Mouse (Mus musculus): Measurements from ENCODE around the gene Rsrc1. TPM values are rescaled to one million over a fixed set of nuclear protein-coding genes. Genes with fewer than 3 reads are reported as not detected.
"Not testable (repeated sequence)": the region's sequence is repeated elsewhere in the genome, so short reads cannot be mapped to it uniquely, and the experiment has no call there.

Rsrc1 gene
- total RNA-seq, 2 experiments from 2014 or later, result 41.4 to 53.2 TPM

DNA sequence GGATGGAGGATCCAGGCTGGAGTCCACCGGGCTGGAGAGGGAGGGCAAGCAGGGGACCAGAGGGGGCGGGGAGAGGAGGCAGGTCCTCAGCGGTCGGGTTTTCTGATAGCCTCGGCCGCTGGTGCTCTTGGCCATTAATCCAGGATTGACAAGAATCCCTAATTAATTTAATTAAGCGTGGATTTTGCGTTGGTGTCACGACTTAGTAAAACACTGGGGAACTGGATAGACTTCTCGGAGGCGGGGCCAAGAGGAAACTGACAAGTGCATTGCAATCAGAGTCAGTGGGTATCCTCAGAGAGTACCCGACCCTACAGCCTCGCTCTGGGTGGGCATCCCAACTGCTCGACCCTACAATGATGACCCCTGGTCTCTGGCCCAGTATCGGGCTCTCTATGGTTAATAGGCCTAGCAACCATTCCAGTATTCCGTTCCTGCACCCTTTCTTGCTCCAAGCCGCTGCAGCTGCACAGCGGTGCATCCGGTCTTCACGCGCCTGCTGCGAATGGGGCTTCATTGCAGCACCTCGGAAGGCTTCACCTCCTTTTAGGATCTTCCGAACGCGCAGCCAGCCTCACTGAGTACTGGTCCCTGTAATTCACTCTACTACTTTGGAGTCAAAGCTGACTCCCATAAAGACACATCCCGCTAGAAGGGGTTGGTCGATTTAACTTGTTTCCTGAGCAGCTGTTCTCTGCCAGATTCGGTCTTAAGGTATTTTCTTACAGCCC is 1.2 kb downstream of the Rsrc1 start:
- ATAC-seq (replicated peaks; ENCODE audit: poor library complexity, severe bottlenecking), result no peak

DNA sequence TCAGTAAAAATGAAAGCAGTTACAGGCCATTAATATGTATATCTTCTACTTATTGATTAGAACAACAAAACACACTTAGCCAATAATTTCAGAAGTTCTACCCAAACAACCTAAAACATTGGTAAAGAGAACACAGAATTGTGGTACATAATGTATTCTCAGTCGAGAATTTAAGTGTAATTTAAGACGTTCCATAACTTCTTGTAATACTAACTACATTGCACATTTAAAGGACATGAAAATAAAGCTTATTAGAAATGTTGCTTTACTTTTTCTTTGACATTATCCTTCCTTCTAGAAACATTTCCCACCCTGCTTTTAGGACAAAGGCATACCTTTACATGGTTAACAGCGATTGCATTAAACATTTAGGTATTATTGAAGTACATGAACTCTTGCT is 2.3 kb downstream of the Rsrc1 start:
- ATAC-seq (replicated peaks; ENCODE audit: poor library complexity, severe bottlenecking), result no peak

DNA sequence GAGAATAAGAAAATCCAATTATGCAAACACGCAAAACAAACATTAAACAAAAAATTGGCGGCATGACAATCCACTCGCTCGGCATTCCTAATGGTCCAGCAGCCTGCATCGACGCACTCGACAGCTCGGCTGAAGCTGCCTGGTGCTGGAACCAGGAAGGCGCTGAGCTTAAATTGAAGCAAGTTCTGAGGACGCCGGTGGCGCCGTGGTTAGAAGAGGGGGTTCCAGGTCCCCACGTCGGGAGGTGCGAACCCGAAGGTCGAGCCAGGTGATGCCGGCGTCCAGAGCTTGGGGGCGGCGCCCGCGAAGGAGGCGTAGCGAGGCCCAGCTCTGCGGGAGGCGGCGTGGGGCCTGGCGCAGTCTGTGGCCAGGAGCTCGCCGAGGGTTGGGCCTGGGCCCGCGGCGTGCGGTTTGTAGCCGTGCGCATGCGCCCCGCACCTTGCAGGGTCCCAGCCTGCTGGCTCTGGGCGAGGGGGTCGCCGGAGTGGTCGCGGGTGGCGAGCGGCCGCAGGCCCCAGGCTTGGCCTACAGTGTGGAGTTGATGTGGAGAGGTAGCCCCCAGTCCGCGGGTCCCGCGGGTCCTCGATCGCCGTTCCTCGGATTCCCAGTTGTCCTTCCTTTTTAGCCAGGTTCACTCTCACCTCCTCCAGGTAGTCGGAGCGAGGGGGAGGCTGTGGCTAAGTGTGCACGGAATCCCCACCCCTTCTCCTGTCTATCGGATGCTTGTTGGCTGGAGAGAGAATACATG is 4.5 kb downstream of the Rsrc1 start:
- ATAC-seq (replicated peaks; ENCODE audit: poor library complexity, severe bottlenecking), result peak; percentile 81

DNA sequence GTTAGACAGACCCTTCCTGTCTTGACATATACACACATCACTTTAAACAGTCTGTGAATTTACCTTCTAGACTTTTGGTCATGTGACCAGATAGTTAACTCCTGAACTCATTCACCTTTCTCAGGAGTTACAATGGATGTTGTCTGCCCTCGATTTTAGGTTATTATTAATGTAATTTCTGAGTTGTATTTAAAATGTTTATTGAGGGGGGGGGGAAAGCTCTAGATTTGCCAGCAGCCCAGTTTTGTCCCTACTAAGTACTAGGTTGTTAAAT is 5.0 kb downstream of the Rsrc1 start:
- ATAC-seq (replicated peaks; ENCODE audit: poor library complexity, severe bottlenecking), result no peak

DNA sequence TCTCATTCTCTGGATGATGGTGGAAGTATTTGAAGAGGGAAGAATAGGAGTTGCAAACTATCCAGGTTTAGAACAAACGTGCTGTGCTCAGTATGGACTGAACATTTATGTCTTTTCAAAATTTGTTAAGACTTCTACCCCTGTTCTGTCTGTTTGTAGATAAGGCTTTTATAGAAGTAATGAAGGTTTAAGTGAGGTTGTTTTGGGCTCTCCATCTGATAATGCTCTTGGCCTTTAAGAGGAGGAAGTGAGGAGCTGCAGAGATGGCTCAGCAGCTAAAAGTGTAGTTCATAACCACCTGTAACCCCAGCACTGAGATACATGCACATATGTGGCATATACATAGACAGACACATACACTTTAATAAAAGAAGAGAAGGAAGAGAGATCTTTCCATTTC is 15.6 kb downstream of the Rsrc1 start:
- no peak for ATAC-seq (replicated peaks; ENCODE audit: poor library complexity, severe bottlenecking)

DNA sequence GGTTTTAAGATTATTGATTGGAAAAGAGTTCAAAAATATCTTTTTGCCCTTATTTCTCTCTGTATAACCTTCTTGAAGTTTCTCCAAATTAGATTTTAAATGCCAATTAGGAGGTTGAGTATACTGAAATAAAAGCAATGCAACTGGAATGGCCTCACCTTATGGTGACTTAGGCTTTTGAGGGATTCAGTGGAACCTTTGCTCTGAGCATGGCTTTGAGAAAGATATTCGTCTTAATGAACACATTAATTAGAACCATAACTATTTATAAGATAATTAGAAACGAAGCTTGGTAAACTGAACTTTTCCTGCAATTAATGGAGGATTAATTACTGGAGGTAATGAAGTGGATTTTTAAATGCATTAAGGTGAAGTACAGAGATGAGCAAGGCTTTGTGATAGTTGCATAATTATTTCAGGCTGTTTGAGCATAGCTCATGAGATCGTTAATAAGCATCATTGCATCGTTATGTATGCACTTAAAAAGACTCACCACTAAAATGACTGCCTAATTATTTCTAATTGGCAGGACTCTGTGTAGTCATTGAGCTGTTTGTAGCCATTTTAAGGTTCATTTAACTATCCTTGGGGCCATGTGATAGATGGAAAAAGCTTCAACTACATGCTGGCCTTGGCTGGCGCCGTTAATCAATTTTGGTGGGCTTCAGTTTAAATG is 55.3 kb downstream of the Rsrc1 start:
- ATAC-seq (replicated peaks; ENCODE audit: poor library complexity, severe bottlenecking), result no peak

DNA sequence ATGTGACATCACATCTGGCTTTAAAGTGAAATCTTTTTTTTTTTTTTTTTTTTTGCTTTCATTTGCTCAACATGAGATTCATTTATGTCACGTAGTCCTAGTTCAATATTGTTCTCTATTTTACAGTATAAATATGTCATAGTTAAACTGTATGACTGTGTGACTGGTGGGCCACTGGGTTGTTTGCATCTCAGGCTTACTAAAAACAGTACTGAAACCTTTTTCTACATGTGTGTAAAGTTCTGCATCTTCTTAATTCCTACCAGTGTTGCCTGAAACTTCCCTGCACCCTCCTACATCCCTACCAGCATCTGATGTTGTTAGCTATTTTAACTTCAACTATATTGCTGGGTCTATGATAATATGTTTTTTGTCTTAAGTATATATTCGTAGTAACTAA is 78.6 kb downstream of the Rsrc1 start:
- no peak for ATAC-seq (replicated peaks; ENCODE audit: poor library complexity, severe bottlenecking)

DNA sequence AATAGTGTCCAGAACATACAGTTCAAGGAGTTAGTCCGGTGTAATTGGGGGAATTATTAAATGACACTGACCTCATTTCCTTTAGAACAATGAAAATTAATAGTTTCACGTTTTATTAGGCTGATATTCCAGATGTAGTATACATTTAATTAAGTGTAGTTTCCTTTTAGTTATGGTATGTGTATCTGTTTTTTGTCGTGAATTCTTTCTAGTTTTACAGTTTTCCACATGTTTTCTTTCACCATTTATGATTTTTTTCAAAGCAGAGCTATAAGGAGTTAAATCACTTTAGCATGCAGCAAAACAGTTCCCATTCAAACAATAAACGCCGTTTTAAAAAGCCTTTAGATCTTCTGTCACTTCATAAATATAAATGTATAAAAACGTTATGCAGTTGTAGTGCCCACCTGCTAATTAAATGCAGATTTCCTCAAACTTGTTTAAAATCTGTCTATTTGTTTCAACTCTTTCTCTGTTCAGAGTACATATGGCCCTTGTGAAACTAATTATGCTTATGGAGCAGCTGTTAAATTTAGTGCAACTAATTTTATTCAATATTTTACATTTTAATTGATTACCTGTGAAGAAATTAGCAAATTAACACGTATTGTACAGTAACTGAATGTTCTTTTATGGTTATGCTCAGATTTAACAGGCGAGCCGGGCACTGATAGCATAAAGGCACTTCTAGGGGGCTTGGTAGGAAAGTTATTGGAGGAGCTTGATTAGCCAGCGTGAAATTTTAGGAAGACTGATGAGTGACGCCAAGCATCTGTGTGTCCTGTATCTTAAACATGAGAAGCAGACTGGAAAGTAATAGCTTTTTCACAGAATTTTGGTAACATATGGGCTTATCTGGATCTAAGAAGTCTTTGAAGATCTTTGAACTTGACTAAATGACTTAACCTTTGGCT is 89.6 kb downstream of the Rsrc1 start:
- no peak for ATAC-seq (replicated peaks; ENCODE audit: poor library complexity, severe bottlenecking)

DNA sequence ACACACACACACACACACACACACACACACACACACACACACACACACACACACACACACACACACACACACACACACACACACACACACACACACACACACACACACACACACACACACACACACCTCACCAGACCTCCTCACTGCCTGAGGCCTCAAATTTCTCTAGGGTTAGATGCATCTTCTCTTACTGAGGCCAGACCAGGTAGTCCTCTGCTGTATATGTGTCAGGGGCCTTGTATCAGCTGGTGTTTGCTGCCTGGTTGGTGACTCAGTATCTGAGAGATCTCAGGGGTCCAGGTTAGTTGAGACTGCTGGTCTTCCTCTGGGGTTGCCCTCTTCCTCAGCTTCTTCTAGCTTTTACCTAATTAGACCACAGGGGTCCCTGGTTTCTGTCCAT is 92.5 kb downstream of the Rsrc1 start:
- not testable (repeated sequence) for ATAC-seq (replicated peaks; ENCODE audit: poor library complexity, severe bottlenecking)

DNA sequence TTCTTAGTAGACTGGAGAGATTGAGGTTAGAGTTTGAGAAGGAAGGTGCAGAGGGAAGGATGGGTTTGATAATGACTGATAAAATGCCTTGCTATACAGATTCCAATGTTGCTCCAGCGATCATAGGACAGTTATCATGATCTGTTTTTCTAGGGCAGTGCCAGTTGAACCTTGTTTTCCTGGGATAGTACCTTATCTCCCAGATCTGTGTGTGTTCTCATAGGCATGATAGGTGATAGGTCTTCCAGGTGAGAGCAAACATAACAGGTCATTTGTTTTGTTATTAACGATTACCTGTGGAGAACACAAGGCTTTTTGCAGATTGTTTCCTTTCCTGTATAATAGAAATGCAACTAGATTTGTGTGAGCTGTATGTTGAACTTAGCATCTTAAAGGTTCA is 94.3 kb downstream of the Rsrc1 start:
- ATAC-seq (replicated peaks; ENCODE audit: poor library complexity, severe bottlenecking), result no peak

DNA sequence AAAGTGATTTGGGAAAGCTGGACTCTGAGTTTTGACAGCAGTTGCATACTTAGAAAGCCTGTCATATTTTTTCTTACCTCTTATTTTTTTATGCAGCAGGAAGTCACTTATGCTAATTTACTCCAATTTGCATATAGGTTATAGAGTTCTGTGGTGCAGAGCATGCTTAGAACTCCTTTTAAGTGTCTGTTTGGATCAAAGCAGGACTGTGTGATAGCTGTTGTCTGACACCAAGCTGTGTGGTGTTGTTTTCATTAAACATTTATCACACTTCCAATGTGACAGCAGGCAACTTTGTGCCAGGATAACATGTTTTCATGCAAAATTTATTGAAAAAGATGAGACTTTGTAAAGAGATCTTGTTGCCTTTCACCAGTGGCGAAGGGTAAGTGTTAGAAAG is 103.6 kb downstream of the Rsrc1 start:
- ATAC-seq (replicated peaks; ENCODE audit: poor library complexity, severe bottlenecking), result no peak

DNA sequence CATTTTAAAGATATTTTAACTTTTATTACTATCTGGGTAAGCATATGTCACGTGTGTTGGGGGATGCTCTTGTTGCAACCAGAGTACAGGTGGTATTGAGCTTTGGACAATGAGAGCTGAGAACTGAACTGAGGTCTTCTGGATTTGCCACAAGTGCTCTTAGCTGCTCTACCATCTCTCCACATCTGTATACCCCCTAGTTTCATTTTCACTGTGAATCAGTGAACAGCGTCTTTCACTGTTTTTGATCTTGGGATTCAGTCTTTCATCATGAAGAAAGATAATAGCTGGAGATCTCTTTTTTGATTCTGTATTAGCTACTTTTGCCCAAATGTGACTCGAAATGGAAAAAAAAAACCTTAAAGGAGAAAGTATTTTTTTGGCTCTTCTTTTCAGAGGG is 127.2 kb downstream of the Rsrc1 start:
- no peak for ATAC-seq (replicated peaks; ENCODE audit: poor library complexity, severe bottlenecking)

DNA sequence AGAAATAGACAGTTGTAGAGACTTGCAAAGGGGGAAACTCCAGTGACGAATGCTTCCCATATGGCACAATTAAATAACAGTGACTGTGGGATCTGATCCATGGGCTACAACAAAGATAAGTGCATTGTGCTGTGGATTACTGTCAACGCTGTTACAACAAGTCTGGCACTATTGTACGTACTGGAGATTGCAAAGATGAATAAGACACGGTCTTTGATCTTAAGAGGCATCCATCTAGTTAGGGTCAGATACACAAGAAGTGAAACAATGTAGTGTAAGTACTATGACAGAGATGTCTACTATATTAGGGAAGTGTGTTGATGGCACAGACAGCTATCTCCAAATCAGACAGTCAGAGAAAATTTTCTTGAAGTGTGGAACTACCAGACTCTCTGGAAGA is 135.1 kb downstream of the Rsrc1 start:
- no peak for ATAC-seq (replicated peaks; ENCODE audit: poor library complexity, severe bottlenecking)

DNA sequence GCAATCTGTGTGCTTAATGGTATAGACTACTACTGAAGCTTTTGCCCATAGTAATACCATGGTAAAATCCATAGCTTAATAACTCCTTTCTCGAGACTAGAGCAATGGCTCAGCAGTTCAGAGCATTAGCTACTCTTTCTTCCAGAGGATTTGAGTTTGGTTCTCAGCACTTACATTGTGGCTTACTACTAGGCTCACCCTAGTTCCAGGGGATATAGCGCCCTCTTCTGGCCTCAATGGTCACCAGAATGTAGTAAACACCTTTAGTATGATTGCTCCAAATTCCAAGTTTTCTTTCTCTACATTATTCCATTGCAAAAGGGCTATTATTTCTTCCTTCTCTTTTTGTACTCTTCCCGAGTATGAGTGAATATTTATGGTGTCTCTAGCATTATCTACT is 151.3 kb downstream of the Rsrc1 start:
- no peak for ATAC-seq (replicated peaks; ENCODE audit: poor library complexity, severe bottlenecking)

DNA sequence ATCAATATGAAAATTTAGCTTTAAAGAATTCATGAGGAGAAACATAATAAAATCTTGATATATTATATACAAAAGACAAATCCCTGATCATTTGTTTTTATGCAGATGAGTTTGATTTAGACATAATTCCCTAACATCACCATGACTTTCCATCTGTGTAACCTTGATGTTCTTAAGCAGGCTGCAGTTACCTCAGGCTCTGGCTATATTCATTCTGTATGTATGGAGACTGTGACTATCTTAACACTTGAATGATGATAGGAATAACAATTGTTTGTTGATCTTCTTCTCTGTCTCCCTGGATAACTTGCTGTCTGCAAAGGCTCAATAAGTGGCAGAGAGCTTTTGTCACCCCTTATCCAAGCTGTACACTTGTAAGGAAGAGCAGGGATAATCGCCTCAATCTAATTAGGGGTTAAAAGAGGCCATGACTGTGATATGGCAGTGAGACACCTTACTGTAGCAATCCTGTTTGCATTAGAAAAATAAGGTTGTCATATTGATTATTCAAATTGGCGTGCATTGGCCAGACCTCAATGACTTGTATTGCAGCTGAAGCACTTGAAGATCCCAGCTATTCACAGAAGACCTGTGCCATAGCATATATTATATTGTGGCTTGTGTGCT is 154.7 kb downstream of the Rsrc1 start:
- no peak for ATAC-seq (replicated peaks; ENCODE audit: poor library complexity, severe bottlenecking)

DNA sequence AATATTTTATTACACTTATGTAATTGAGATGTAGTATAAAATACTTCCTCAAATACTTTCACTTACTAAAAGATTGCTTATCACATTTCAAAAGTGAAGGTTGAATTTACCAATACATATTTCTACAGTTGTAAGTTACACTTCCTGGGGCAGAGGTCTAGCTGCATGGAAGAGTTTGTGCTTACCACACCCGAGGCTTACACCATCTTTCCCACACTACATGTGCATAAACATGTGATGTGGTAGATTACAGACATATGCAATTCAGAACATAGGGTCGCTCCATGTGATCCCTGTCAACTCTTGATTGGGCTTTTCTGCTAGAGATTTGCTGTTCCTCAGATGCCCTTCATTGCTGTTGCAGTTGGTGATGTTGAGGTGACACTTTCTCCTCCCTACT is 163.8 kb downstream of the Rsrc1 start:
- ATAC-seq (replicated peaks; ENCODE audit: poor library complexity, severe bottlenecking), result peak; percentile 85

DNA sequence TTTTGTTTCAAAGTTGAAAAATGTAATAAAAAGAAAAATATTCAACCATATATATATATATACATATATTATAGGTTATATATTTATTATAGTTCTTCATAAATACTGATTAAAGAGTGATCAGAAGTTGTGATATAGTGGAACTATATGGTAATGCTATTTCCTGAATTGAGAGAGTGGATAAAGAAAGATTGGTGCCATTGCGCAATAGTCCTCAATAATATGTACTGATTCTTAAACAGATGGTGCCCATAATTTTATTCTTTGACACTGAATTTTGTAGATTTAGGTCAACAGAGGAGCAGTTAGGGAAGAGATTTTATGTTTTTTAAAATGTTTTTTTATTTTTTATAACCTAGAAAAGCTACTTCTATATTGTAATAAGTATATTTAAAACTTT is 165.1 kb downstream of the Rsrc1 start:
- ATAC-seq (replicated peaks; ENCODE audit: poor library complexity, severe bottlenecking), result no peak

DNA sequence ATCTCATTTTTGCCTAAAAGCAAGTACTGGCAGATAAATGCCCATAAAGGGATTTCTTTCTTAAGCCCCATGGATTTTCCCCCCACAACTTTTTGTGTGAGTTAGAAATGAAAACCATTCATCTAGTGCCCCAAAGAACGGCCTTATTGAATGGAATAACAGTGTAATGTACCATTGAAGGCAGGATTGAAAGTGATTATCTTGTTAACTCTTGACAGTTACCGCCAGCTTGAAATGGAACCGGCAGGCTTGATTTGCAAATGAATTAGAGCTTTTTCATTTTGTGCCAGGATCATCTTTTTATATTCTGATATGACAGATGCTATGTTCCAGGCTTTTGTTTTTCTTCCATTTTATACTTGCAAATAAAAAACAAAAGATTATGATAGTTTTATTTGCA is 166.1 kb downstream of the Rsrc1 start:
- no peak for ATAC-seq (replicated peaks; ENCODE audit: poor library complexity, severe bottlenecking)

DNA sequence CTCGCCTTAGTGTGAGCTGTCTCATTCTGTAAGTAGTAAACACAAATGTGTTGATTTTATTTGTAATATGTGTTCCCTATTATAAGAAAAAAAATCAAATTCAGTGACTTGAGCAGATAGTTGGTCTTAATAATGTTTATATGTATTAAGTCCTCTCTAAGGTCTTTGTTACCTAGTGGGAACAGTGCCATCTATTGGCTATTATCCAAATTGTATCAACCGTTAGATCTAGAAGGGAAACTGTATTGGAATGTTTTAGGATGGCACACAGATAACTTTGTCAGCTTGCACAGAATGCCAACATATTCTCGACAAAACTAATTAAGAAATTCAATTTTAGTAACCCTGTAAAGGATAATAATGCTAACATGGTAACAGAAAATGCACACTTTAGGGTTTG is 216.0 kb downstream of the Rsrc1 start:
- ATAC-seq (replicated peaks; ENCODE audit: poor library complexity, severe bottlenecking), result 0 out of 2 replicates have a peak, but pooled peaks have one; percentile 33

DNA sequence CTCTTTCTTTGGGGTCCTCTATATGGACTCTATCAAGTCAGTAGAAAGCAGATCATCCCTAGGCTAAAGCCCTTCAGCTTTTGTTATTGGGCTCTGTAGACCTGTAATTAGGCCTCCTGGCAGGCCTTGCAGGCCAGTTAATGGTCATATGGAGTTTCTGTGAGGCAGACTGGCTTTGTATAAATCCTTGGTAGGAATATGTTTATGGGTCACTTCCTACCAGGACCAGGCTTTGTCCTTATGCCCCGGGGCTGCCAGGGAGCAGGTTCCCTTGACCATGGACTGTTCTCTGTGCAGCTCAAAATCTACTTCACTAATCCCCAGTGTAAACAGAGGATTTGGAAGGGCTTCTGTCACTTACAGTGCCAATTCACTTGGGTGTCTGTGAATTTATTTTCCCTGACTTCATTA is 231.9 kb downstream of the Rsrc1 start:
- ATAC-seq (replicated peaks; ENCODE audit: poor library complexity, severe bottlenecking), result no peak
